Mouse (Mus musculus): Measurements from ENCODE around the gene Tbca.

The Tbca gene

GRCm38 (mm10) chr13:94882221-94882620 is 93.5 kb downstream of the Tbca start:
- no peak for DNase-seq

GRCm38 (mm10) chr13:94882711-94883145 is 94.0 kb downstream of the Tbca start:
- DNase-seq = no peak

DNA sequence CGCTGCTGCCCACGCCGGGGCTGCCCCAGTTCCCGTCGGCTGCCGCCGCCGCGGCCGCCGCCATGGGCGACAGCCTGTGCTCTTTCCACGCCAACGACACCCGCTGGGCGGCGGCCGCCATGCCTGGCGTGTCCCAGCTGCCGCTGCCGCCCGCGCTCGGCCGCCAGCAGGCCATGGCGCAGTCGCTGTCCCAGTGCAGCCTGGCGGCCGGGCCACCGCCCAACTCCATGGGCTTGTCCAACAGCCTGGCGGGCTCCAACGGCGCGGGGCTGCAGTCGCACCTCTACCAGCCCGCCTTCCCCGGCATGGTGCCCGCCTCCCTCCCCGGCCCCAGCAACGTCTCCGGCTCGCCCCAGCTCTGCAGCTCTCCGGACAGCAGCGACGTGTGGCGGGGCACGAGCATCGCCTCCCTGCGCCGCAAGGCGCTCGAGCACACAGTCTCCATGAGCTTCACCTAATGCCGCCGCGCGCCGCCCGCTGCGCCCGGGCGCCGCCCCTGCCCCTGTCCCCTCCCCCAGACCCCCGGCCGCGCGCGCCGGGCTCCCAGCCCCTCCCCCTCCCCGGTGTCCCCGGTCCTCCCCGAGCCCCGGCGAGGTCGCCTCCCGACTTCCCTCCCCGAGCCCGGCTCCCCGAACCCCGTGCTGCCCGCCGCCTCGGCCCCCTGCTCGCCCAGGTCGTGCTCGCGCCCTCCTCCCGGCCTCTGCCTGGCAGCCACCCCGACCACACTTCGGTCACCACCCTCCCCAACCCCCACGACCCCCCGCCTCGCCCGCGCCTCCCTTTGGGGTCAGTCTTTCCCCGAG is 94.7 kb downstream of the Tbca start:
- no peak for DNase-seq

DNA sequence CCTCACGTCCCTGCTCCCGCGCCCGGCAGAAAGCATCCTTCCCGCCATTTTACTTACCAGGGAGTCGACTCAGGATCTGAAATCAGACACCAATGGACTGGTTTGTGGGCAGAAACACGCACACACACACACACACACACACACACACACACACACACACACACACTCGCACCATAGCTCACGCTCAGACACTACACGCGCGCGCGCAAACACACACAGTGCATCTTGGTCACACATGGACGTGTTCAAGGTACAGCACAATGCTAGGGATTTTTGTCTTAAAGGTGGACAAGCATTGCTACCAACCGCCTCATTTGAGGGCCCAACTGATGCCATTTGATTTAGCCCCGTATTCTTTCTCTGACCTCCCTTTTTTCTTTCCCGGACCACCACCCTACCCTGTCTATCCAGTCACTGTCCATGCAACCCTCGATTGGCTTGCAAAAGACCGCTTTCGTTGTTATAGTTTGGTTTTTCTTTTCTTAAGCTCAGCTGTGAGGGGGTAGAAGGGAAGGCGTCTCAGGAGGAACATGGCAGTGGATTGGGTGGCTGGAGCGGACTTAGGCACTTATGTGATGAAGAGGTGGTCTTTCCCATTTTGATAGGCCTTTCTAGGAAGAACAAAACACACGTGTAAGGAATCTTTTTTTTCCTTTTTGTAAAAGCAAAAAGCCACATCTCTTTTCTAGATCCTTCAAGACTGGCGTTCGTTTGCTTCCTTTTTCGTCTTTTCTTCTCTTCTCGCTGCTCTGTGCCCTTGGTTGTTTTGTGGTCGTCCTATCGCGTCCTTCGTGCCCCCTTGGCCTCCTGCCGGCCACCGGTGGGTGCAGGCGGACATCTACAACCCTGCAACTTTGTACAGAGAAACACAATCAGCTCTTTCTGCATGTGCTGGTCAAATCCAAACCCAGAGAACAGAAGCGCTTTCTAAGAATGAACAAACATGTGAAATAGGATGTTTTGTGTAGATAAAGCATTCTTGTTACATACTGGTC is 95.6 kb downstream of the Tbca start:
- DNase-seq = no peak

DNA sequence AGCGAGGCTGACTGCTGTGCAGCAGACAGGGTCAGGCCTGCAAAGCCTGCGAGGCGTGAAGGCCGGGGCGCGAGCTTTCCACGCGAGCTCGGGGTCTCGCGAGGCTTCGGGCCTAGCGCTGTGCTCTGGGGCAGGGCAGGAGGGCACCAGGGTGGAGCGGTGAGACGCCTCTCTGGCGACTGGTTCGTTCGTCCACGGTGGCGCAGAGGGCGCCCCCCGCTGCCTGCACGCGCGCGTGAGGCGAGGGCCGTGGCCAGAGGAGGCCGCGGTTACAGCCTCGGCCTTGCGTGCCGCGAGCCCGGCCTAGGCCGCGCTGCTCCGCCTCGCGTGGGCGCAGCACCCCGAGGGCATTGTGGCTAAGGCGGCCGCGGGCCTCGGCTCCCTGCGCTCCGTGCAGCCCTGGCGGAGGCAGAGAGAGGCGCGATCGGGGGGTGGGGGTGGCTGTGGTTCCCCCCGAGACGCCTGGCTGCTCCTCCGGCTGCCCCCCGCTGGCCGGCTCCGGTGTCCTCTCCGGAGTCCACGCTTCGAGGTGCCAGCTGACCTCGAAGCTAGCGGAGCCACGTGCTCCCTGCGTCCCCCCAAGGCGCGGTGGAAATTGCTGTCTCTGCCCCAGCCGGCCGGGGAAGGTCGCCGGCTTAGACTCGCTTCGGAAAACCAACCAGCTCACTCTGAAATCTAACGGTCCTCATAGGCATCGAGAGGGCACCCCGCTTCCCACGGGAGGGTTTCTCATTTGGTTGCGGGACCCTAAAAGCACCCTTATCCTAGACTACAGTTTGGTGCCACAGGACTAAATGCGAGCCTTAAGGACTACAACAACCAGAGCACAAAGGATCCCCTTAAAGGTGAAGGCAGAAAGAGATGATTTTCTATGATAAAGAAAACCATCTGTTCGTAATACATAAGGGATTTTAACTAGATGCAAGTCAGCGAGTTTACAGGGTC is 96.9 kb downstream of the Tbca start:
- no peak for DNase-seq

All from spleen, adult 18-20 months (tissue).